In the genomic region with DNA sequence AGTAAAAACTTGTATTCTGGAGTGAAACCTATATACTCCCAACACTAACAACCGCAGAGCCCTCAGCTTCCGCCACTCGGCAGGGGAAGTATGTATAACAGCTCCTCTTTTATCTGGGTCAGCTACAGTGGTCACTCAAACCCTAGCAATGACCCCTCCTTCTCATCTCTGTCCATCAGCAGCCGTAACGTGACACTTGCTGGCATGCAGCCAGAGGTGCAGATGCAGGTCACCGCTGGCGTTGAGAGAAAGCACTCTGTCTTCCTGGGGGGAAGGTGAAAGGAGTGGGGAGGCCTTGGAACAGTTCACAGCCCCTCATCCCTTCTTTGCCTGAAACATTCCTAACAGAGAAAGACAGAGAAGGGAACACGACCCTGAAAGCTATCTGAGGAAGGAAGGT, we compare ENCODE assay signal across 27 mouse cellular contexts. TPM values are rescaled to one million over a fixed set of nuclear protein-coding genes. Genes with fewer than 3 reads are reported as not detected.
A peak's percentile ranks its signal among the peaks of the same experiment; 100 is the strongest.
DNase-seq lines count a peak whose midpoint lies in the region; ATAC-seq and TF ChIP-seq lines count a peak whose summit lies in the region.
"Had no signal": no experiment of that assay in that cellular context is flagged by ENCODE, and none has a peak within 500 bp of the region (broad histone marks: within the 10 kb centered on the region; RNA-seq: fewer than 3 reads in every experiment).

No protein-coding gene starts in this region.

- no peaks in the 10 kb centered on the region for H3K27me3 ChIP-seq in kidney, embryonic 15.5 days
- no peaks in the 10 kb centered on the region for H3K27me3 ChIP-seq in lung, embryonic 14.5 days (ENCODE audit: insufficient read depth, low read length)
- H3K27me3 ChIP-seq in hindbrain, embryonic 14.5 days (ENCODE audit: control insufficient read depth, insufficient read depth, low read length), result no peaks in the 10 kb centered on the region
- H3K27me3 ChIP-seq: CH12.LX; embryonic facial prominence, embryonic 12.5 days; forebrain, embryonic 12.5 days; hindbrain, embryonic 12.5 days; liver, embryonic 13.5 days; lung, embryonic 15.5 days had no signal

- peak; percentile 25 for DNase-seq in embryo, embryonic 11 days
- DNase-seq in embryo, embryonic 10.5 days (ENCODE audit: low spot score), result no peak
- DNase-seq in kidney, postnatal 10 days, result peak; percentile 56
- DNase-seq in lung, embryonic 14.5 days, result peak; percentile 21
- DNase-seq in lung, postnatal 4 days, result no peak
- DNase-seq in hindbrain, embryonic 14.5 days (ENCODE audit: low spot score), result no peak
- DNase-seq in Muller cell, postnatal 12 days (ENCODE audit: inconsistent ontology term), result no peak
- DNase-seq: adrenal gland, postnatal 25 days; B cell, adult 2 months; cerebellum, adult 8-10 months; cerebellum, postnatal 36 days; heart, adult 2 months; kidney, adult 18-20 months; liver, embryonic 13.5 days; lung, postnatal 36 days; midbrain, embryonic 14.5 days; thymus, postnatal 14 days had no signal

- H3K9me3 ChIP-seq in kidney, embryonic 15.5 days (replicated peaks), result no peaks in the 10 kb centered on the region
- no peaks in the 10 kb centered on the region for H3K9me3 ChIP-seq in lung, embryonic 14.5 days (ENCODE audit: low read depth, low read length)
- no peaks in the 10 kb centered on the region for H3K9me3 ChIP-seq in hindbrain, embryonic 14.5 days (ENCODE audit: control insufficient read depth, low read length)
- H3K9me3 ChIP-seq: embryonic facial prominence, embryonic 12.5 days; forebrain, embryonic 12.5 days; G1E; hindbrain, embryonic 12.5 days; liver, embryonic 13.5 days; lung, embryonic 15.5 days had no signal

- H3K4me3 ChIP-seq in kidney, embryonic 15.5 days (replicated peaks), result no peak overlapping the region
- H3K4me3 ChIP-seq in lung, embryonic 14.5 days (ENCODE audit: low read depth, low read length), result no peak overlapping the region
- no peak overlapping the region for H3K4me3 ChIP-seq in hindbrain, embryonic 14.5 days (replicated peaks; ENCODE audit: low read length)
- H3K4me3 ChIP-seq: embryonic facial prominence, embryonic 12.5 days; forebrain, embryonic 12.5 days; heart, adult 2 months; hindbrain, embryonic 12.5 days; layer of hippocampus, adult 2 months; liver, embryonic 13.5 days; lung, embryonic 15.5 days had no signal

- H3K27ac ChIP-seq in kidney, embryonic 15.5 days, result no peak overlapping the region
- no peak overlapping the region for H3K27ac ChIP-seq in lung, embryonic 14.5 days (ENCODE audit: low read depth)
- no peak overlapping the region for H3K27ac ChIP-seq in hindbrain, embryonic 14.5 days
- H3K27ac ChIP-seq: embryonic facial prominence, embryonic 12.5 days; forebrain, embryonic 12.5 days; heart, adult 2 months; hindbrain, embryonic 12.5 days; layer of hippocampus, adult 2 months; liver, embryonic 13.5 days; lung, embryonic 15.5 days had no signal

- WGBS in kidney, embryonic 15.5 days, result 37% methylated on average over 8 of the region's 8 CpGs
- WGBS in lung, embryonic 14.5 days, result 36% methylated on average over 8 of the region's 8 CpGs
- 60% methylated on average over 8 of the region's 8 CpGs for WGBS in hindbrain, embryonic 14.5 days

- H3K4me2 ChIP-seq in kidney, embryonic 15.5 days, result no peak overlapping the region
- H3K4me2 ChIP-seq in lung, embryonic 14.5 days, result no peak overlapping the region
- H3K4me2 ChIP-seq in hindbrain, embryonic 14.5 days (replicated peaks), result no peak overlapping the region
- H3K4me2 ChIP-seq: embryonic facial prominence, embryonic 12.5 days; forebrain, embryonic 12.5 days; hindbrain, embryonic 12.5 days; liver, embryonic 13.5 days; lung, embryonic 15.5 days had no signal

- TF ChIP-seq CTCF in lung, embryonic 14.5 days (IDR thresholded peaks at IDR 0.05; ENCODE audit: low read depth), result no peak

- ATAC-seq in kidney, embryonic 15.5 days (replicated peaks; ENCODE audit: low FRiP score), result no peak
- no peak for ATAC-seq in lung, embryonic 14.5 days (ENCODE audit: insufficient read depth)
- ATAC-seq in hindbrain, embryonic 14.5 days (ENCODE audit: low FRiP score), result no peak

- no peak overlapping the region for H3K9ac ChIP-seq in kidney, embryonic 15.5 days
- H3K9ac ChIP-seq in lung, embryonic 14.5 days, result no peak overlapping the region
- H3K9ac ChIP-seq in hindbrain, embryonic 14.5 days, result no peak overlapping the region
- H3K9ac ChIP-seq: embryonic facial prominence, embryonic 12.5 days; forebrain, embryonic 12.5 days; hindbrain, embryonic 12.5 days; liver, embryonic 13.5 days; lung, embryonic 15.5 days had no signal

- H3K36me3 ChIP-seq in kidney, embryonic 15.5 days, result peaks cover 98% of the 10 kb centered on the region
- peaks cover 98% of the 10 kb centered on the region for H3K36me3 ChIP-seq in lung, embryonic 14.5 days (ENCODE audit: insufficient read depth)
- peaks cover 96% of the 10 kb centered on the region for H3K36me3 ChIP-seq in hindbrain, embryonic 14.5 days (replicated peaks; ENCODE audit: control insufficient read depth, insufficient read depth)

- H3K4me1 ChIP-seq in kidney, embryonic 15.5 days, result 0 out of 2 replicates have a peak, but pooled peaks cover 6% of the 10 kb centered on the region
- no peaks in the 10 kb centered on the region for H3K4me1 ChIP-seq in lung, embryonic 14.5 days (ENCODE audit: insufficient read depth)
- no peaks in the 10 kb centered on the region for H3K4me1 ChIP-seq in hindbrain, embryonic 14.5 days (replicated peaks; ENCODE audit: control insufficient read depth, insufficient read depth, low read length)
- H3K4me1 ChIP-seq: embryonic facial prominence, embryonic 12.5 days; hindbrain, embryonic 12.5 days; lung, embryonic 15.5 days had no signal

RNA-seq across cellular contexts. Expression of a gene that starts 13.8 kb away (rescaled TPM):
- 0.14 and 0.30 TPM in 2 replicates for polyA plus RNA-seq in kidney, embryonic 15.5 days (2015; fragmentation: Nextera tagmentation; extraction: Ambion mirVana)
- 0.45 TPM in 1 of 2 replicates, not detected in the other for polyA plus RNA-seq in lung, embryonic 14.5 days (2014; fragmentation: Nextera tagmentation; extraction: Ambion mirVana)
- 0.09 TPM in 1 of 2 replicates, not detected in the other for polyA plus RNA-seq in hindbrain, embryonic 14.5 days (2014; fragmentation: Nextera tagmentation; extraction: Ambion mirVana)
- polyA plus RNA-seq: forebrain, embryonic 12.5 days; heart, embryonic 14.5 days; liver, embryonic 13.5 days; lung, embryonic 15.5 days; midbrain, embryonic 14.5 days; stomach, embryonic 14.5 days had no signal

RNA-seq across cellular contexts. Expression of a gene that starts 14.2 kb away (rescaled TPM):
- 196 and 208 TPM in 2 replicates for polyA plus RNA-seq in kidney, embryonic 15.5 days (2015; fragmentation: Nextera tagmentation; extraction: Ambion mirVana)
- polyA plus RNA-seq in lung, embryonic 14.5 days (2014; fragmentation: Nextera tagmentation; extraction: Ambion mirVana), result 191 and 206 TPM in 2 replicates
- 162 and 173 TPM in 2 replicates for polyA plus RNA-seq in hindbrain, embryonic 14.5 days (2014; fragmentation: Nextera tagmentation; extraction: Ambion mirVana)

RNA-seq across cellular contexts. Expression of a gene that starts 45.9 kb away (rescaled TPM):
- 45.7 and 58.1 TPM in 2 replicates for polyA plus RNA-seq in kidney, embryonic 15.5 days (2015; fragmentation: Nextera tagmentation; extraction: Ambion mirVana)
- polyA plus RNA-seq in lung, embryonic 14.5 days (2014; fragmentation: Nextera tagmentation; extraction: Ambion mirVana), result 64.9 and 66.7 TPM in 2 replicates
- polyA plus RNA-seq in hindbrain, embryonic 14.5 days (2014; fragmentation: Nextera tagmentation; extraction: Ambion mirVana), result 61.4 and 67.6 TPM in 2 replicates

RNA-seq across cellular contexts. Expression of a gene that starts 50.9 kb away (rescaled TPM):
- polyA plus RNA-seq in kidney, embryonic 15.5 days (2015; fragmentation: Nextera tagmentation; extraction: Ambion mirVana), result 4.1 and 6.3 TPM in 2 replicates
- polyA plus RNA-seq in lung, embryonic 14.5 days (2014; fragmentation: Nextera tagmentation; extraction: Ambion mirVana), result 4.0 and 5.5 TPM in 2 replicates
- polyA plus RNA-seq in hindbrain, embryonic 14.5 days (2014; fragmentation: Nextera tagmentation; extraction: Ambion mirVana), result 4.0 and 4.1 TPM in 2 replicates

Comparison
In these comparisons a context has a peak if more than half of its experiments do, and no peak if none do; other contexts are left out.
1. DNase-seq: peak in embryo, embryonic 11 days (single experiment), kidney, postnatal 10 days (single experiment) and lung, embryonic 14.5 days (single experiment); none in embryo, embryonic 10.5 days (single experiment), lung, postnatal 4 days (0 of 2), hindbrain, embryonic 14.5 days (single experiment) and Muller cell, postnatal 12 days (single experiment).